In genomic region chr8:64618618-64619017, GRCm38 (mm10) we compare ENCODE assay signal across 9 mouse cellular contexts.
DNase-seq lines count a peak whose midpoint lies in the region; ATAC-seq and TF ChIP-seq lines count a peak whose summit lies in the region.
"Had no signal": no experiment of that assay in that cellular context is flagged by ENCODE, and none has a peak within 500 bp of the region (broad histone marks: within the 10 kb centered on the region; RNA-seq: fewer than 3 reads in every experiment).

No protein-coding gene starts in this region.

- H3K27ac ChIP-seq in intestine, embryonic 14.5 days (ENCODE audit: low read depth): no peak overlapping the region
- H3K27ac ChIP-seq in intestine, embryonic 16.5 days (ENCODE audit: low read length): no peak overlapping the region
- H3K27ac ChIP-seq in MEL (ENCODE audit: control insufficient read depth, low read depth, low read length): no peak overlapping the region
- no peak overlapping the region for H3K27ac ChIP-seq in forebrain, postnatal 0 days (ENCODE audit: low read depth, low read length)
- H3K27ac ChIP-seq in kidney, embryonic 16.5 days (ENCODE audit: low read length): no peak overlapping the region
- H3K27ac ChIP-seq: liver, embryonic 15.5 days had no signal

- no peak overlapping the region for H3K9ac ChIP-seq in intestine, embryonic 14.5 days (ENCODE audit: low read length)
- H3K9ac ChIP-seq in intestine, embryonic 16.5 days (ENCODE audit: low read depth, low read length): no peak overlapping the region
- H3K9ac ChIP-seq in MEL (ENCODE audit: control insufficient read depth, low read depth, low read length, poor library complexity, severe bottlenecking): no peak overlapping the region
- H3K9ac ChIP-seq in forebrain, postnatal 0 days: no peak overlapping the region
- H3K9ac ChIP-seq in kidney, embryonic 16.5 days (replicated peaks; ENCODE audit: low read length): no peak overlapping the region
- H3K9ac ChIP-seq: liver, embryonic 15.5 days had no signal

- ATAC-seq in intestine, embryonic 14.5 days (replicated peaks; ENCODE audit: low FRiP score, low TSS enrichment, low read depth): no peak
- ATAC-seq in intestine, embryonic 16.5 days: no peak
- peak; percentile 83 for ATAC-seq in forebrain, postnatal 0 days
- ATAC-seq in kidney, embryonic 16.5 days (ENCODE audit: low FRiP score, low TSS enrichment): 0 out of 2 replicates have a peak, but pooled peaks have one; percentile 55
- ATAC-seq in megakaryocyte, adult 5-6 weeks (ENCODE audit: poor library complexity, severe bottlenecking): peak; percentile 91

- 0 out of 2 replicates have a peak, but pooled peaks cover 6% of the 10 kb centered on the region for H3K4me1 ChIP-seq in intestine, embryonic 14.5 days (replicated peaks; ENCODE audit: control insufficient read depth, insufficient read depth, low read length)
- peaks cover 4% of the 10 kb centered on the region for H3K4me1 ChIP-seq in intestine, embryonic 16.5 days (ENCODE audit: control insufficient read depth, insufficient read depth, low read length)
- no peaks in the 10 kb centered on the region for H3K4me1 ChIP-seq in MEL (ENCODE audit: control insufficient read depth in 1 of 2, insufficient read depth in 2 of 2, low read length in 2 of 2)
- no peaks in the 10 kb centered on the region for H3K4me1 ChIP-seq in forebrain, postnatal 0 days (ENCODE audit: insufficient read depth)
- 0 out of 2 replicates have a peak, but pooled peaks cover 6% of the 10 kb centered on the region for H3K4me1 ChIP-seq in kidney, embryonic 16.5 days (ENCODE audit: insufficient read depth, low read length)
- H3K4me1 ChIP-seq: liver, embryonic 15.5 days had no signal

- TF ChIP-seq CTCF in MEL (IDR thresholded peaks at IDR 0.05 in 2 of 3, conservative IDR thresholded peaks at IDR 0.05 in 1 of 3; ENCODE audit: control insufficient read depth in 1 of 3, insufficient read depth in 1 of 3, low read depth in 2 of 3, low read length in 3 of 3, poor library complexity in 1 of 3, severe bottlenecking in 1 of 3): peak; percentile 63 to 82 (median 78)
- TF ChIP-seq CTCF in forebrain, postnatal 0 days (IDR thresholded peaks at IDR 0.05; ENCODE audit: low read depth): peak; percentile 88

- H3K4me3 ChIP-seq in intestine, embryonic 14.5 days (ENCODE audit: low read depth, low read length): no peak overlapping the region
- H3K4me3 ChIP-seq in intestine, embryonic 16.5 days (ENCODE audit: low read length): no peak overlapping the region
- no peak overlapping the region for H3K4me3 ChIP-seq in MEL (ENCODE audit: control insufficient read depth in 1 of 2, insufficient read depth in 1 of 2, low read depth in 2 of 2, low read length in 2 of 2)
- no peak overlapping the region for H3K4me3 ChIP-seq in forebrain, postnatal 0 days (ENCODE audit: low read depth, low read length)
- no peak overlapping the region for H3K4me3 ChIP-seq in kidney, embryonic 16.5 days (ENCODE audit: low read length)
- H3K4me3 ChIP-seq: liver, embryonic 15.5 days had no signal

- DNase-seq in intestine, embryonic 14.5 days (ENCODE audit: low spot score): peak; percentile 59
- DNase-seq in MEL (ENCODE audit: low read depth, low spot score): peak; percentile 55
- peak; percentile 67 to 80 for DNase-seq in cerebellum, adult 18-20 months
- DNase-seq in forebrain, postnatal 0 days: peak; percentile 74
- peak; percentile 63 for DNase-seq in right cerebral cortex, postnatal 14 days

- no peak for TF ChIP-seq EP300 in MEL (IDR thresholded peaks at IDR 0.05; ENCODE audit: low read depth in 1 of 2, low read length in 2 of 2)

- no peaks in the 10 kb centered on the region for H3K9me3 ChIP-seq in intestine, embryonic 14.5 days (ENCODE audit: control insufficient read depth, low read length)
- no peaks in the 10 kb centered on the region for H3K9me3 ChIP-seq in intestine, embryonic 16.5 days (ENCODE audit: control insufficient read depth, low read length)
- H3K9me3 ChIP-seq in MEL (replicated peaks; ENCODE audit: insufficient read depth, low read length): no peaks in the 10 kb centered on the region
- H3K9me3 ChIP-seq in forebrain, postnatal 0 days (ENCODE audit: low read length): no peaks in the 10 kb centered on the region
- H3K9me3 ChIP-seq in kidney, embryonic 16.5 days (ENCODE audit: low read length): no peaks in the 10 kb centered on the region
- H3K9me3 ChIP-seq: liver, embryonic 15.5 days had no signal

- peak; percentile 72 for TF ChIP-seq RAD21 in MEL (IDR thresholded peaks at IDR 0.05; ENCODE audit: low read depth, low read length)

- H3K27me3 ChIP-seq in intestine, embryonic 14.5 days (replicated peaks; ENCODE audit: control insufficient read depth, insufficient read depth, low read length): no peaks in the 10 kb centered on the region
- no peaks in the 10 kb centered on the region for H3K27me3 ChIP-seq in intestine, embryonic 16.5 days (replicated peaks; ENCODE audit: control insufficient read depth, insufficient read depth, low read length)
- no peaks in the 10 kb centered on the region; a peak in 1 of 4 replicates for H3K27me3 ChIP-seq in MEL (ENCODE audit: control insufficient read depth in 1 of 2, insufficient read depth in 2 of 2, low read length in 2 of 2)
- H3K27me3 ChIP-seq in forebrain, postnatal 0 days (ENCODE audit: insufficient read depth, low read length): no peaks in the 10 kb centered on the region
- H3K27me3 ChIP-seq in kidney, embryonic 16.5 days (ENCODE audit: insufficient read depth, low read length): no peaks in the 10 kb centered on the region
- H3K27me3 ChIP-seq: liver, embryonic 15.5 days had no signal

- H3K36me3 ChIP-seq in intestine, embryonic 14.5 days (ENCODE audit: control insufficient read depth, insufficient read depth, low read length): no peaks in the 10 kb centered on the region
- H3K36me3 ChIP-seq in intestine, embryonic 16.5 days (ENCODE audit: control insufficient read depth, insufficient read depth, low read length): no peaks in the 10 kb centered on the region
- H3K36me3 ChIP-seq in MEL (ENCODE audit: control insufficient read depth in 1 of 2, insufficient read depth in 2 of 2, low read length in 2 of 2): no peaks in the 10 kb centered on the region
- H3K36me3 ChIP-seq in forebrain, postnatal 0 days (ENCODE audit: insufficient read depth): peaks cover 23% of the 10 kb centered on the region
- H3K36me3 ChIP-seq in kidney, embryonic 16.5 days (ENCODE audit: insufficient read depth, low read length): no peaks in the 10 kb centered on the region
- H3K36me3 ChIP-seq: liver, embryonic 15.5 days had no signal

- H3K79me2 ChIP-seq in MEL (ENCODE audit: control insufficient read depth, insufficient read depth, low read length, poor library complexity): no peaks in the 10 kb centered on the region

- WGBS in intestine, embryonic 14.5 days: 58% methylated on average over 11 of the region's 11 CpGs
- WGBS in intestine, embryonic 16.5 days: 58% methylated on average over 11 of the region's 11 CpGs
- WGBS in forebrain, postnatal 0 days: 40% methylated on average over 11 of the region's 11 CpGs
- 64% methylated on average over 11 of the region's 11 CpGs for WGBS in kidney, embryonic 16.5 days

- no peak for TF ChIP-seq POLR2A in MEL (IDR thresholded peaks at IDR 0.05; ENCODE audit: control insufficient read depth in 1 of 2, insufficient read depth in 1 of 2, low read depth in 1 of 2, low read length in 2 of 2, poor library complexity in 1 of 2)

- H3K4me2 ChIP-seq in intestine, embryonic 14.5 days (ENCODE audit: low read length): no peak overlapping the region
- H3K4me2 ChIP-seq in intestine, embryonic 16.5 days (ENCODE audit: low read depth, low read length): no peak overlapping the region
- no peak overlapping the region for H3K4me2 ChIP-seq in forebrain, postnatal 0 days (ENCODE audit: low read depth)
- H3K4me2 ChIP-seq in kidney, embryonic 16.5 days (replicated peaks; ENCODE audit: low read depth, low read length): no peak overlapping the region
- H3K4me2 ChIP-seq: liver, embryonic 15.5 days had no signal

TF ChIP-seq in MEL, 35 proteins besides CTCF, POLR2A, EP300 and RAD21:
- peak; percentile 80 for TF ChIP-seq ZC3H11A (IDR thresholded peaks at IDR 0.05; ENCODE audit: low read depth, low read length)
- TF ChIP-seq GABPA (IDR thresholded peaks at IDR 0.05; ENCODE audit: low read depth, low read length): no peak
- peak; percentile 90 for TF ChIP-seq SMC3 (IDR thresholded peaks at IDR 0.05; ENCODE audit: low read depth, low read length)

Comparison
In these comparisons a context has a peak if more than half of its experiments do, and no peak if none do; other contexts are left out.
1. ATAC-seq: peak in forebrain, postnatal 0 days (single experiment), kidney, embryonic 16.5 days (single experiment) and megakaryocyte, adult 5-6 weeks (single experiment); none in intestine, embryonic 14.5 days (single experiment) and intestine, embryonic 16.5 days (single experiment).
2. Peak in every context shown above with its lines, with median percentiles within 50 percentile points of each other: DNase-seq.